ENCODE assay signal across 27 mouse cellular contexts in the genomic region with DNA sequence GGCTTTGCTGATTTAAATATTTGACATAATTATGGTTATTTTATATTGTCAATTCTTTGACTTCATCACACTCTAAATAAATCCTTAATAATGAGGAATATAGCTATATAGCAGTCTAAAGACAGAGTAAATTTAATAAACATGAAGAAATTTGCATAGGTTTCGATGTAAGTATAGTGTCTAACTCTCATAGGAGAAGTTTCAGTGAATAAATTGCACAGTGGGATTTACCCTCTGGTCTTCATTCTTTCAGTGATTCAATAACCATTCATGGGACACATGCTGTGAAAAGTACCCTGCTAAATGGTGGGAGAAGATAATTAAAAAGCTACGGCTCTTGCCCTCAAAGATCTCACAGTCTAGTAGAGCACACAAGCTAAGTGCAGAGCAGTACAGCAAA.
"Had no signal": no experiment of that assay in that cellular context is flagged by ENCODE, and none has a peak within 500 bp of the region (broad histone marks: within the 10 kb centered on the region; RNA-seq: fewer than 3 reads in every experiment).

No protein-coding gene starts in this region.

- ATAC-seq: hindbrain, embryonic 16.5 days; inflammation-experienced regulatory T-cells, adult 6 months; intestine, embryonic 15.5 days; intestine, postnatal 0 days had no signal

- H3K4me3 ChIP-seq: gastrocnemius, adult 2 months; heart, embryonic 10.5 days; heart, embryonic 12.5 days; hindbrain, embryonic 10.5 days; hindbrain, embryonic 12.5 days; intestine, embryonic 15.5 days; kidney, embryonic 15.5 days; left cerebral cortex, adult 2 months; limb, embryonic 10.5 days; limb, embryonic 12.5 days had no signal

- H3K4me2 ChIP-seq: heart, embryonic 12.5 days; hindbrain, embryonic 12.5 days; hindbrain, embryonic 14.5 days; intestine, embryonic 15.5 days; kidney, embryonic 15.5 days; limb, embryonic 12.5 days; liver, embryonic 11.5 days had no signal

- DNase-seq: gastrocnemius, adult 2 months; gastrocnemius, postnatal 10 days; gastrocnemius, postnatal 25 days; heart, adult 18-20 months; heart, postnatal 10 days; heart, postnatal 4 days; kidney, adult 18-20 months; kidney, adult 8-10 months; kidney, postnatal 14 days; kidney, postnatal 36 days; layer of hippocampus, adult 9-11 months; liver had no signal

- H3K27me3 ChIP-seq: heart, embryonic 12.5 days; hindbrain, embryonic 12.5 days; intestine, embryonic 15.5 days; kidney, embryonic 15.5 days; limb, embryonic 12.5 days had no signal

- H3K9me3 ChIP-seq: heart, embryonic 10.5 days; heart, embryonic 12.5 days; hindbrain, embryonic 10.5 days; hindbrain, embryonic 12.5 days; intestine, embryonic 15.5 days; kidney, embryonic 15.5 days; limb, embryonic 10.5 days; limb, embryonic 12.5 days had no signal

- H3K36me3 ChIP-seq: heart, embryonic 10.5 days; heart, embryonic 12.5 days; hindbrain, embryonic 10.5 days; hindbrain, embryonic 12.5 days; intestine, embryonic 15.5 days; kidney, embryonic 15.5 days; limb, embryonic 10.5 days; limb, embryonic 12.5 days had no signal

- H3K9ac ChIP-seq: heart, embryonic 12.5 days; hindbrain, embryonic 12.5 days; hindbrain, embryonic 14.5 days; intestine, embryonic 15.5 days; kidney, embryonic 15.5 days; limb, embryonic 12.5 days had no signal

- H3K4me1 ChIP-seq: heart, embryonic 10.5 days; heart, embryonic 12.5 days; hindbrain, embryonic 10.5 days; hindbrain, embryonic 12.5 days; intestine, embryonic 15.5 days; kidney, embryonic 15.5 days; limb, embryonic 10.5 days; limb, embryonic 12.5 days had no signal

- H3K27ac ChIP-seq: gastrocnemius, adult 2 months; heart, embryonic 10.5 days; hindbrain, embryonic 10.5 days; hindbrain, embryonic 12.5 days; hindbrain, embryonic 14.5 days; intestine, embryonic 15.5 days; kidney, embryonic 15.5 days; kidney, postnatal 0 days; left cerebral cortex, adult 2 months; limb, embryonic 10.5 days; limb, embryonic 12.5 days had no signal
